Mouse (Mus musculus) ES-E14 (cell line): ENCODE results near the gene Odf4. TPM values are rescaled to one million over a fixed set of nuclear protein-coding genes. Genes with fewer than 3 reads are reported as not detected.
A peak's percentile ranks its signal among the peaks of the same experiment; 100 is the strongest.

ENCODE experiments used
- DNase-seq: peaks from one replicate; pipeline ENCODE4 v3.0.0-alpha.2; 2013; ENCODE audit warnings: low read depth, low spot score
- H3K27ac ChIP-seq: 2 replicates; pipeline ENCODE4 v1.5.1; 2012; ENCODE audit warnings: low read depth, mild to moderate bottlenecking, low read length, moderate library complexity, mixed read lengths; ENCODE audit not compliant: poor library complexity, insufficient read depth, severe bottlenecking
- H3K36me3 ChIP-seq: 2 replicates; pipeline ENCODE4 v1.6.1; 2012; ENCODE audit warnings: mild to moderate bottlenecking, low read length, moderate library complexity, mixed read lengths; ENCODE audit not compliant: control insufficient read depth, poor library complexity, insufficient read depth, severe bottlenecking
- H3K4me1 ChIP-seq, 2 experiments: fragments of 150-350 bp in 1 of 2; sonication (generic) in 1 of 2; 2 replicates each; pipeline ENCODE4 v1.6.1; 2012; ENCODE audit warnings: low read length in 2 of 2, mild to moderate bottlenecking in 1 of 2, mixed read lengths in 1 of 2; ENCODE audit not compliant: control insufficient read depth in 2 of 2, insufficient read depth in 2 of 2, poor library complexity in 1 of 2
- H3K4me3 ChIP-seq, 2 experiments: fragments of 150-350 bp in 1 of 2; sonication (generic) in 1 of 2; 2 replicates each; pipeline ENCODE4 v1.5.1; 2012; ENCODE audit warnings: low read length in 2 of 2, low read depth in 1 of 2, mild to moderate bottlenecking in 1 of 2, mixed read lengths in 1 of 2; ENCODE audit not compliant: insufficient read depth in 1 of 2, poor library complexity in 1 of 2, severe bottlenecking in 1 of 2
- H3K9ac ChIP-seq: 2 replicates; pipeline ENCODE4 v1.6.1; 2012; ENCODE audit warnings: low read depth, mild to moderate bottlenecking, low read length, mixed read lengths; ENCODE audit not compliant: poor library complexity, insufficient read depth, severe bottlenecking
- H3K9me3 ChIP-seq: fragments of 150-350 bp; sonication (generic); 2 replicates; pipeline ENCODE4 v1.6.1; 2012; ENCODE audit warnings: low read depth, mild to moderate bottlenecking, low read length; ENCODE audit not compliant: control insufficient read depth, insufficient read depth
- CHD2 ChIP-seq: IDR thresholded peaks from 2 replicates; pipeline ENCODE4 v1.6.1; 2014; ENCODE audit warnings: mild to moderate bottlenecking, low read depth, low read length, inconsistent platforms
- HCFC1 ChIP-seq: IDR thresholded peaks from 2 replicates; pipeline ENCODE4 v1.6.1; 2012; ENCODE audit warnings: low read length, inconsistent platforms, borderline replicate concordance; ENCODE audit not compliant: insufficient read depth
- MAFK ChIP-seq: IDR thresholded peaks from 2 replicates; pipeline ENCODE4 v1.6.1; 2014; ENCODE audit warnings: mild to moderate bottlenecking, low read depth, low read length, inconsistent platforms; ENCODE audit not compliant: insufficient read depth
- ZC3H11A ChIP-seq: IDR thresholded peaks from 2 replicates; pipeline ENCODE4 v1.6.1; 2012; ENCODE audit warnings: low read depth, mild to moderate bottlenecking, inconsistent platforms, low read length, borderline replicate concordance
- ZNF384 ChIP-seq: IDR thresholded peaks from 2 replicates; pipeline ENCODE4 v1.6.1; 2012; ENCODE audit warnings: low read depth, low read length, inconsistent platforms
- in situ Hi-C, 2 experiments: fragments of 600-800 bp; cut with MboI; formaldehyde crosslinking; loops; one replicate each; pipeline ENCODE4 v1.15.1; 2025; ENCODE audit warnings: low sequenced_read_pairs in 2 of 2, inconsistent platforms in 1 of 2; ENCODE audit not compliant: unreplicated experiment in 2 of 2
- total RNA-seq: library from RNA; depleted of rRNA; stranded (reverse); fragments of 300-350 nt; gene quantifications from 2 replicates; pipeline ENCODE4 v1.2.3, GENCODE M21; 2012

Gene Odf4
- total RNA-seq, 1 experiment = not detected

DNA sequence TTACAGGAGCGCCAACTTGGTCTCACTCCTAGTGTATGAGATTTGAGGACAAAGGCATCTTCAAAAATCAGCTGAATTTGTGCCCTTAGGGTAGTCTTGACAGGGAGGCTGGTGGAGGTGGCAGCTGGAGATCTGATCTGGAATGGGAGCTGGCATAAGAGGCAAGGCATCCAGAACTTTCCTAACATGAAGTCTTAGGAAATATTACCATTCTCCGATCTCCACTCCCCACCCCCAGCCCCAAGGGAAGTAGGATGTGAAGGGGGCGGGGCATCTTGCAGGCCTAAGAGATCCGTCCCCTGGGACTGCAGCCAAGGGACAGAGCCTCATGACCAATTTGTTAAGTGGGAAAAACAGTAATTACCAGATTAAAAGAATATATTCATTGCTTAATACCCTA, 43.4 kb upstream of the Odf4 start:
- H3K9ac ChIP-seq = no peak overlapping the region
- DNase-seq = no peak
- no peaks in the 10 kb centered on the region for H3K9me3 ChIP-seq
- in situ Hi-C loops = no loop called here
- 0 out of 2 replicates have a peak, but pooled peaks cover 6% of the 10 kb centered on the region for H3K36me3 ChIP-seq
- H3K4me3 ChIP-seq = no peak overlapping the region
- TF ChIP-seq MAFK (no peak), ZC3H11A (no peak), CHD2 (no peak), HCFC1 (no peak), ZNF384 (no peak)
- peaks cover 0 to 14% of the 10 kb centered on the region in 2 experiments; a peak in 3 of 4 replicates for H3K4me1 ChIP-seq
- no peak overlapping the region for H3K27ac ChIP-seq

DNA sequence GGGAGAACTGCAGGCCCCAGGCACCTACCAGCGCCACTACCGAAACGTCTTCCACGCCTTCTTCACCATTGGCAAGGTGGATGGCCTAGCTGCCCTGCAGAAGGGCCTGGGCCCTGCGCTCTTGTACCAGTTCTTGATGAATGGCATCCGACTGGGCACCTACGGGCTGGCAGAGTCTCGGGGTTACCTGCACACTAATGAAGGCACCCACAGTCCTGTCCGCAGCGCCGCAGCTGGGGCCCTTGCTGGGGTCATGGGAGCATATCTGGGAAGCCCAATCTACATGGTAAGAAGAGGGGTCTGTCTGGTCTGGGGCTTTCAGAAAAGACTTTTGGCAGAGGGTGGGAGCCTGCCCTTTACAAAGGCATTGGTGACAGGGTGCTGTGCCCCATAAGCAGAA, 41.9 kb upstream of the Odf4 start:
- no peak overlapping the region for H3K4me3 ChIP-seq
- no peaks in the 10 kb centered on the region for H3K9me3 ChIP-seq
- DNase-seq = no peak
- peaks cover 0 to 14% of the 10 kb centered on the region in 2 experiments; a peak in 3 of 4 replicates for H3K4me1 ChIP-seq
- TF ChIP-seq HCFC1 = no peak
- no peak for TF ChIP-seq CHD2
- TF ChIP-seq ZC3H11A = no peak
- no peak for TF ChIP-seq MAFK
- no peak for TF ChIP-seq ZNF384
- 0 out of 2 replicates have a peak, but pooled peaks cover 6% of the 10 kb centered on the region for H3K36me3 ChIP-seq
- no peak overlapping the region for H3K9ac ChIP-seq
- in situ Hi-C loops = no loop called here
- H3K27ac ChIP-seq = no peak overlapping the region

- H3K9me3 ChIP-seq = no peaks in the 10 kb centered on the region
- TF ChIP-seq ZNF384 (peak; percentile 55; the same call in 1 of the 2 replicates), HCFC1 (no peak)
- in situ Hi-C loops = no loop called here
- no peak within 1 kb of the TSS for H3K27ac ChIP-seq
- 0 out of 2 replicates have a peak, but pooled peaks cover 6% of the 10 kb centered on the region for H3K36me3 ChIP-seq
- H3K4me3 ChIP-seq = peak within 1 kb of the TSS; percentile 69 to 73
- H3K9ac ChIP-seq = peak within 1 kb of the TSS; percentile 48; the same call in 1 of the 2 replicates
- DNase-seq = peak; percentile 83
- peaks cover 4 to 15% of the 10 kb centered on the region in 2 experiments; a peak in 3 of 4 replicates for H3K4me1 ChIP-seq
Measured at GRCm38 (mm10) chr11:68967337-68968282, 40.7 kb upstream of the Odf4 start, which contains the start of gene Slc25a35. Slc25a35 (plus strand) TSS chr11:68968131.

- H3K4me3 ChIP-seq = no peak overlapping the region
- H3K27ac ChIP-seq = no peak overlapping the region
- TF ChIP-seq ZNF384 (no peak), HCFC1 (no peak), ZC3H11A (no peak), MAFK (no peak), CHD2 (no peak)
- H3K36me3 ChIP-seq = 0 out of 2 replicates have a peak, but pooled peaks cover 5% of the 10 kb centered on the region
- H3K4me1 ChIP-seq = peaks cover 4 to 12% of the 10 kb centered on the region in 2 experiments; a peak in 1 of 4 replicates
- DNase-seq = no peak
- no peak overlapping the region for H3K9ac ChIP-seq
- in situ Hi-C loops = no loop called here
- H3K9me3 ChIP-seq = no peaks in the 10 kb centered on the region
Measured at GRCm38 (mm10) chr11:68966554-68966953, 39.7 kb upstream of the Odf4 start.
